Mouse (Mus musculus) hindbrain, postnatal 0 days (tissue): ENCODE results near the gene Plaur. TPM values are rescaled to one million over a fixed set of nuclear protein-coding genes. Genes with fewer than 3 reads are reported as not detected.
A peak's percentile ranks its signal among the peaks of the same experiment; 100 is the strongest.

ENCODE experiments used
- ATAC-seq: fragments of 200-750 bp; cut with Nextera tagmentation; 2 replicates; pipeline ENCODE4 v1.8.0; 2017; ENCODE audit warnings: mild to moderate bottlenecking, moderate TSS enrichment, moderate library complexity
- DNase-seq: peaks from one replicate; pipeline ENCODE4 v3.0.0-alpha.2; 2015; ENCODE audit warnings: low spot score
- H3K27ac ChIP-seq: fragments of 300-500 bp; sonication (generic); 2 replicates; pipeline ENCODE4 v1.5.1; 2014; ENCODE audit warnings: mild to moderate bottlenecking
- H3K27me3 ChIP-seq: fragments of 300-500 bp; sonication (generic); 2 replicates; pipeline ENCODE4 v1.6.1; 2014; ENCODE audit warnings: low read length, mixed read lengths; ENCODE audit not compliant: insufficient read depth
- H3K36me3 ChIP-seq: fragments of 300-500 bp; sonication (generic); 2 replicates; pipeline ENCODE4 v1.6.1; 2014; ENCODE audit warnings: low read length, mixed read lengths; ENCODE audit not compliant: insufficient read depth
- H3K4me1 ChIP-seq: fragments of 300-500 bp; sonication (generic); 2 replicates; pipeline ENCODE4 v1.6.1; 2014; ENCODE audit warnings: antibody characterized with exemption, low read length, mixed read lengths; ENCODE audit not compliant: insufficient read depth
- H3K4me2 ChIP-seq: fragments of 300-500 bp; sonication (generic); 2 replicates; pipeline ENCODE4 v1.6.1; 2014; ENCODE audit warnings: low read depth, mild to moderate bottlenecking, low read length, moderate library complexity, mixed read lengths
- H3K4me3 ChIP-seq: fragments of 300-500 bp; sonication (generic); 2 replicates; pipeline ENCODE4 v1.5.1; 2014; ENCODE audit warnings: low read length
- H3K9ac ChIP-seq: fragments of 300-500 bp; sonication (generic); replicated peaks from 2 replicates; pipeline ENCODE4 v1.6.1; 2014; ENCODE audit warnings: mild to moderate bottlenecking, low read length, moderate library complexity, mixed read lengths
- H3K9me3 ChIP-seq: fragments of 300-500 bp; sonication (generic); 2 replicates; pipeline ENCODE4 v1.6.1; 2016; ENCODE audit warnings: low read length, mixed read lengths
- CTCF ChIP-seq: IDR thresholded peaks from 2 replicates; pipeline ENCODE4 v1.5.1; 2016; ENCODE audit warnings: antibody characterized with exemption, control low read depth, low read depth
- WGBS: fragments of 180-500 bp; shearing (Covaris S2); extraction: QIAGEN DNeasy Blood & Tissue Kit; methylation state at CpG from one replicate; pipeline ENCODE4 v1.1.7; 2014; 5-methylcytosine and 5-hydroxymethylcytosine counted together
- polyA plus RNA-seq: library from polyadenylated mRNA; unstranded; fragments of >200 nt; fragmentation: Nextera tagmentation; extraction: Ambion mirVana; gene quantifications from 2 replicates; pipeline ENCODE4 v1.2.1, GENCODE M21; 2015
- total RNA-seq: library from RNA; depleted of rRNA; stranded (reverse); fragments of >200 nt; gene quantifications from 2 replicates; pipeline ENCODE4 v1.2.3, GENCODE M21; 2014; rRNA removed

The Plaur gene
- total RNA-seq (3.0 and 4.8 TPM in 2 replicates), polyA plus RNA-seq (1.3 and 1.4 TPM in 2 replicates)

DNA sequence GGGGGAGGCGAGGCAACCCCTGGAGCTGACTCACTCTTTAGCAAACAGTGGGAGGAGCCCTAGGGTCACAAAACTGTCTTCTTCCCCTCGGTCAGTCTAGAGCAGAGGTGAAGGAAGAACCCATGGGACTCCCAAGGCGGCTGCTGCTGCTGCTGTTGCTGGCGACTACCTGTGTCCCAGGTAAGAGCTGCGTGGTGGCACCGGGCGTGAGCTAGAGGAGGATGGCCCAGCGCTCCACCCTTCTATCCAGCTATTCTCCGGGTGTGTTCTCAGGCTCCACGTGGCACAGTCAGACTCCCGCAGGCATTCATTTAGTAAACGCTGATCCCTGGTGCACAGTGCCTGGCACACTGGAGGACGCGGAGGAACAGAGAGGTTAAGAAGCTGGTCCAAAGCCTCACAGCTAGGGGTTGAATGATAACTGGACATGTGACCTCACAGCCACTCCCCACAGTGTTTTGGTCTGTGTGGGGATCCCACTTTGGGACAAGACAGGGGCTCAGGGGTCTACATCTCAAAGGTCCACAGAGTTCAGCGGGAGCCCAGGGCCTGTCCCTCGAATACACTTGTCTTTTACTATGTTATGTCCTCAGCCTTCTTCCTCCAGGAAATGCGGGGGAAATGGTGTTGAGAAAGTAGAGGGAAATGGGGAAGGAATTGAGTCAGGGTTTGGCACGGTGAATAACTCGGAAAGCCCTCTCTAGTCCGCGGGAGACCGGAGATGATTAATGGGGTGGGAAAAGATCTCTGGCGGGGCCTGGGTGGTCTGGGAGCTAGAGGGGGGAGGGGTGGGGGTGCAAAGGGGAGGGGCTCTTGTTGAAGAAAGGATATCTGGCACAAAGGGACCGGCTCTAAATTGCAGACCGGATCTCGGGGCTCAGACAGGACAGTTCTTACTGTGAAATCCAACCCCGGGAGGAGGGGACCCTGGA, at the start of gene Plaur:
Gene Plaur, plus strand, starts transcription at position 97 of the 932 bp plus-strand sequence.
- no peaks in the 10 kb centered on the region for H3K36me3 ChIP-seq
- H3K4me2 ChIP-seq: peak within 1 kb of the TSS; percentile 43
- H3K4me1 ChIP-seq: peaks cover 3% of the 10 kb centered on the region; the same call in 1 of the 2 replicates
- DNase-seq (no peak), ATAC-seq (peak; percentile 54; the same call in 1 of the 2 replicates)
- H3K9me3 ChIP-seq: no peaks in the 10 kb centered on the region
- H3K4me3 ChIP-seq: peak within 1 kb of the TSS; percentile 5; the same call in 1 of the 2 replicates
- no peak for TF ChIP-seq CTCF
- 9% methylated on average over 27 of the region's 27 CpGs for WGBS
- no peaks in the 10 kb centered on the region for H3K27me3 ChIP-seq
- no peak within 1 kb of the TSS for H3K9ac ChIP-seq
- no peak within 1 kb of the TSS for H3K27ac ChIP-seq

DNA sequence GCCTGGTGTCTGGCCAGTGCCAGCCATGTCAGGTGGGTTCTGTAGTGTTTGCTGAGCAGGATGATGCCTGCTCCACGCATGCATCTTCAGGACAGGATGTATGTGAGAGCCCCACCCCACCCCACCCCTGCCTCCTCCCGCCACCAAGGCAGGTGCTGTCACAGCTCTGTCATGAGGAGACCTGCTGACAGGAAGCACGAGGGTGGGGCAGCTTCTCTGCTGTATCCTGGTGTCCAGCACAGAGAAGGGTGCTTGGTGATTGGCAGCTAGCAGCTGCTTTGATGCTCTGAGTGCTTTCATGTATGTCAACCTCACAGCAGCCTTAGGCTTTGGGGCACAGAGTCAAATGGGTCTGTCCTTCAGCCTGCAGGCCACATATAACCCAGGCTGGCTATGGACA, 48.7 kb upstream of the Plaur start:
- Histone ChIP-seq H3K9ac (no peak overlapping the region), H3K36me3 (peaks cover 3% of the 10 kb centered on the region; the same call in 1 of the 2 replicates), H3K27ac (no peak overlapping the region), H3K9me3 (no peaks in the 10 kb centered on the region), H3K4me2 (no peak overlapping the region), H3K4me1 (no peaks in the 10 kb centered on the region), H3K4me3 (no peak overlapping the region), H3K27me3 (no peaks in the 10 kb centered on the region)
- DNase-seq (no peak), ATAC-seq (no peak)
- WGBS: 95% methylated on average over 3 of the region's 3 CpGs
- TF ChIP-seq CTCF: no peak

DNA sequence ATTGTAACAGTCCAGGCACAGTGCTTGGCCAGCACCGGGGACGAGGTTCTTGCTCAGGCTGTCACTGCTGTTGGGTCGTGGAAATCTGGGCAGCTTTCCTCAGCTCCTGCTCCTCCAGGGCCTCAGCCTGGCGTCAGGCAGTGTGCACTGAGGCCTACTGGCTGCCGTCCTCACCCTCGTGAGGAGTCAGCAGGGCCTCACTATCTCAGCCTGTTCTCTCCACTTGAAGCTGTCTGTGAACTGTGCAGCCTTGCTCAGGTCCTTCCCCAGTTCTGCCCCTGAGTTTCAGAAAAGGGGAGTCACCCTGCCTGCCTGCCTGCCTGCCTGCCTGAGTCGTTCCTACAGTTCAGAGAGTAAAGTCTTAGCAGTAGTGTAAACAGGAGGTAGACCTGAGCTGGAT, 47.0 kb upstream of the Plaur start:
- ATAC-seq: no peak
- Histone ChIP-seq H3K9me3 (no peaks in the 10 kb centered on the region), H3K27ac (no peak overlapping the region), H3K9ac (no peak overlapping the region), H3K4me1 (no peaks in the 10 kb centered on the region), H3K4me2 (no peak overlapping the region), H3K36me3 (peaks cover 3% of the 10 kb centered on the region; the same call in 1 of the 2 replicates), H3K4me3 (no peak overlapping the region), H3K27me3 (no peaks in the 10 kb centered on the region)
- DNase-seq: no peak
- WGBS: 81% methylated on average over 7 of the region's 7 CpGs
- no peak for TF ChIP-seq CTCF

DNA sequence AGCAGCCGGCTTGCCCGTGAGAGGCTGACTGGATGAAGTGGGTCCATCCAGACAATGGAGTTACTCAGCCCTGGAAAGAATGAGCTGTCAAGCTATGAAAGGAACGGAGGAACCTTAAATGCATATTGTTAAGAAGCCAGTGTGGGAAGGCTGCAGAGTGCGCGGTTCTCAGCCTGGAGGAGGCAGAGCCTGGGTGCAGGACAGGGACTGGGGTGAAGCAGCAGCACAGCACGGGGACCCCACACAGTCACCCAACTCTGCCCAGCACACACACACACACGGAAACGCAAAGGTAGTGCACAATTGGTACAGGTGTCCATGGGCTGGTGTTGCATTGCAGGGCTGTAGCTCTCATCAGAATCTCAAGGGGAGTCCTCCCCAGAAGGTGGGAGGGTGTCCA, 42.7 kb upstream of the Plaur start:
- H3K4me2 ChIP-seq: no peak overlapping the region
- H3K9ac ChIP-seq: no peak overlapping the region
- no peak for TF ChIP-seq CTCF
- no peak overlapping the region; the same call in 1 of the 2 replicates for H3K27ac ChIP-seq
- H3K36me3 ChIP-seq: peaks cover 11% of the 10 kb centered on the region; the same call in 1 of the 2 replicates
- H3K4me1 ChIP-seq: no peaks in the 10 kb centered on the region
- no peaks in the 10 kb centered on the region for H3K27me3 ChIP-seq
- 29% methylated on average over 8 of the region's 8 CpGs for WGBS
- ATAC-seq: peak; percentile 17; the same call in 1 of the 2 replicates
- no peak overlapping the region for H3K4me3 ChIP-seq
- H3K9me3 ChIP-seq: no peaks in the 10 kb centered on the region
- peak; percentile 9 for DNase-seq

DNA sequence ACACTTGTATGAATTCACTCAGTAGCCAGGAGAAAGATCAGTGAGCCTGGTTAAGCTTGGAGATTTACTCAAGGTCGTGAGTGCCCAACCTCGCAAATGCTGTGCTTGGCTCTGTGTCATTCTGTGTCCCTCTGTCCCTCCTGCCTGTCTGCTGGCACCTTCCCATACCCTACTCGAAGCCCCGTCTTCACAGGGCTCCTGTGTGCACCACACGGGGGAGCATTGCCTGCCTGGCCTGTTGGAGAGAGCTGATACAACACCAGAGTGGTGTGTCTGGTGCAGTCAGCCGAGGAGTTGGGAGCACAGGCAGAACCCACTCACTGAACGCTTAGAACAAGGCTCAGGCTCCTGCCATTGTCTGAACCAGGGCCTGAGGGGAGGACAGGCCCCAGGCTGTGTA, 40.6 kb upstream of the Plaur start:
- H3K9me3 ChIP-seq: no peaks in the 10 kb centered on the region
- 0 out of 2 replicates have a peak overlapping the region, but pooled peaks have one; percentile 21 for H3K9ac ChIP-seq
- H3K27me3 ChIP-seq: no peaks in the 10 kb centered on the region
- H3K27ac ChIP-seq: peak overlapping the region; percentile 41
- 0 out of 2 replicates have a peak, but pooled peaks cover 8% of the 10 kb centered on the region for H3K36me3 ChIP-seq
- H3K4me3 ChIP-seq: no peak overlapping the region
- ATAC-seq (peak; percentile 14; the same call in 1 of the 2 replicates), DNase-seq (peak; percentile 28)
- TF ChIP-seq CTCF: peak; percentile 41
- no peaks in the 10 kb centered on the region for H3K4me1 ChIP-seq
- 25% methylated on average over 7 of the region's 7 CpGs for WGBS
- H3K4me2 ChIP-seq: no peak overlapping the region

DNA sequence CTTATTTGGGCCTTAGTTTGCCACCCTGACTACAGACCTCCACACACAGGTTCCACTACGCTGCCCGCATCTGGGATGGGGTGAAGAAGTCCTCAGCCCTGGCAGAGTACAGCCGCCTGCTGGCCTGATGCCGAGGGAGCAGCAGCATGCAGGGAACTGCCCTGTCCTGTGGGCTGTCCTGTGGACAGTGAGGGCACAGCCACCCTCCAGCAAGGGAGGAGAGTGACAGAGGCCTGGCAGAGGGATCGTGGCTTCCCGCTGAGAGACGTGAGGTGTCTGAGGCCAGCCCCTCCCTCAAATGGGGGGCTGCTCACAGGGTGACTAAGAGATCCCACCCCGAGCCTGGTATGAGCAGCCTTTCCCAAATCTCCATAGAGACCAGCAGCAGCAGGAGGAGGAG, 40.0 kb upstream of the Plaur start:
- H3K27ac ChIP-seq: peak overlapping the region; percentile 41; the same call in 1 of the 2 replicates
- 0 out of 2 replicates have a peak overlapping the region, but pooled peaks have one; percentile 21 for H3K9ac ChIP-seq
- peak; percentile 65 for DNase-seq
- ATAC-seq: peak; percentile 64
- H3K36me3 ChIP-seq: 0 out of 2 replicates have a peak, but pooled peaks cover 8% of the 10 kb centered on the region
- H3K4me3 ChIP-seq: no peak overlapping the region
- no peaks in the 10 kb centered on the region for H3K9me3 ChIP-seq
- no peaks in the 10 kb centered on the region for H3K4me1 ChIP-seq
- H3K4me2 ChIP-seq: no peak overlapping the region
- TF ChIP-seq CTCF: peak; percentile 38; the same call in 1 of the 2 replicates
- 42% methylated on average over 8 of the region's 8 CpGs for WGBS
- H3K27me3 ChIP-seq: no peaks in the 10 kb centered on the region
